Mouse (Mus musculus): ENCODE results near the gene Parp8. TPM values are rescaled to one million over a fixed set of nuclear protein-coding genes. Genes with fewer than 3 reads are reported as not detected.

Gene Parp8
- polyA plus RNA-seq, 1 experiment: not detected

- no peak for TF ChIP-seq GATA1 (IDR thresholded peaks at IDR 0.05; ENCODE audit: low read length)
Observed at GRCm38 (mm10) chr13:116988208-116988607, 37.1 kb downstream of the Parp8 start.

- TF ChIP-seq GATA1 (IDR thresholded peaks at IDR 0.05; ENCODE audit: low read length): no peak
Observed at GRCm38 (mm10) chr13:116987284-116987683, 38.1 kb downstream of the Parp8 start.

GRCm38 (mm10) chr13:116986658-116987057 is 38.7 kb downstream of the Parp8 start:
- no peak for TF ChIP-seq GATA1 (IDR thresholded peaks at IDR 0.05; ENCODE audit: low read length)

GRCm38 (mm10) chr13:116974081-116974860 is 51.1 kb downstream of the Parp8 start:
- TF ChIP-seq GATA1 (IDR thresholded peaks at IDR 0.05; ENCODE audit: low read length): no peak

- TF ChIP-seq GATA1 (IDR thresholded peaks at IDR 0.05; ENCODE audit: low read length): no peak
Observed at GRCm38 (mm10) chr13:116973491-116973890, 51.8 kb downstream of the Parp8 start.

GRCm38 (mm10) chr13:116972036-116972611 is 53.2 kb downstream of the Parp8 start:
- TF ChIP-seq GATA1 (IDR thresholded peaks at IDR 0.05; ENCODE audit: low read length): no peak

- TF ChIP-seq GATA1 (IDR thresholded peaks at IDR 0.05; ENCODE audit: low read length): no peak
Observed at GRCm38 (mm10) chr13:116970706-116971428, 54.5 kb downstream of the Parp8 start.

GRCm38 (mm10) chr13:116969650-116970049 is 55.7 kb downstream of the Parp8 start:
- no peak for TF ChIP-seq GATA1 (IDR thresholded peaks at IDR 0.05; ENCODE audit: low read length)

- no peak for TF ChIP-seq GATA1 (IDR thresholded peaks at IDR 0.05; ENCODE audit: low read length)
Observed at GRCm38 (mm10) chr13:116968906-116969305, 56.4 kb downstream of the Parp8 start.

GRCm38 (mm10) chr13:116967459-116967858 is 57.9 kb downstream of the Parp8 start:
- no peak for TF ChIP-seq GATA1 (IDR thresholded peaks at IDR 0.05; ENCODE audit: low read length)

- no peak for TF ChIP-seq GATA1 (IDR thresholded peaks at IDR 0.05; ENCODE audit: low read length)
Observed at GRCm38 (mm10) chr13:116962480-116963462, 62.6 kb downstream of the Parp8 start.

- no peak for TF ChIP-seq GATA1 (IDR thresholded peaks at IDR 0.05; ENCODE audit: low read length)
Observed at GRCm38 (mm10) chr13:116958776-116959589, 66.4 kb downstream of the Parp8 start.

- no peak for TF ChIP-seq GATA1 (IDR thresholded peaks at IDR 0.05; ENCODE audit: low read length)
Observed at GRCm38 (mm10) chr13:116957577-116957976, 67.8 kb downstream of the Parp8 start.

- TF ChIP-seq GATA1 (IDR thresholded peaks at IDR 0.05; ENCODE audit: low read length): no peak
Observed at GRCm38 (mm10) chr13:116951336-116951735, 74.0 kb downstream of the Parp8 start.

Measured in G1E-ER4 (cell line).